Mouse (Mus musculus) G1E (cell line): ENCODE results near the gene Egfl8. TPM values are rescaled to one million over a fixed set of nuclear protein-coding genes. Genes with fewer than 3 reads are reported as not detected.

Experiments used
- ATAC-seq: 2 replicates; pipeline ENCODE4 v1.8.0; 2016; ENCODE audit warnings: mild to moderate bottlenecking; ENCODE audit not compliant: insufficient number of reproducible peaks, poor library complexity, low FRiP score, severe bottlenecking; ENCODE audit errors: extremely low read depth
- DNase-seq: peaks from one replicate; pipeline ENCODE4 v3.0.0; 2012; ENCODE audit warnings: low spot score
- H3K27me3 ChIP-seq: 2 replicates; pipeline ENCODE4 v1.6.1; 2012; ENCODE audit warnings: mild to moderate bottlenecking, low read length, inconsistent platforms; ENCODE audit not compliant: insufficient read depth
- H3K36me3 ChIP-seq: replicated peaks from 2 replicates; pipeline ENCODE3; 2012; ENCODE audit warnings: mild to moderate bottlenecking, inconsistent platforms
- H3K4me1 ChIP-seq: 2 replicates; pipeline ENCODE4 v1.6.1; 2012; ENCODE audit warnings: low read depth, low read length, inconsistent platforms, mixed read lengths; ENCODE audit not compliant: insufficient read depth
- H3K4me3 ChIP-seq: 2 replicates; pipeline ENCODE4 v1.5.1; 2012; ENCODE audit warnings: low read depth, mild to moderate bottlenecking, inconsistent platforms, low read length, moderate library complexity, mixed read lengths
- H3K9me3 ChIP-seq: replicated peaks from 2 replicates; pipeline ENCODE4 v1.6.1; 2012; ENCODE audit warnings: inconsistent platforms
- CTCF ChIP-seq: IDR thresholded peaks from 2 replicates; pipeline ENCODE4 v1.5.1; 2012; ENCODE audit warnings: low read depth, low read length, inconsistent platforms, mixed read lengths
- GATA1 ChIP-seq: IDR thresholded peaks from 2 replicates; pipeline ENCODE4 v1.6.1; 2012; ENCODE audit warnings: borderline replicate concordance, low read length, inconsistent platforms, mixed read lengths
- GATA2 ChIP-seq: IDR thresholded peaks from 2 replicates; pipeline ENCODE4 v1.6.1; 2012; ENCODE audit warnings: low read depth, low read length, inconsistent platforms, borderline replicate concordance
- POLR2AphosphoS5 ChIP-seq: IDR thresholded peaks from 2 replicates; pipeline ENCODE4 v1.6.1; 2012; ENCODE audit warnings: low read depth, low read length, inconsistent platforms; ENCODE audit not compliant: insufficient replicate concordance
- TAL1 ChIP-seq: conservative IDR thresholded peaks from 2 replicates; pipeline ENCODE4 v1.6.1; 2012; ENCODE audit warnings: low read depth, low read length, inconsistent platforms, mixed read lengths
- polyA plus RNA-seq: library from polyadenylated mRNA; stranded (reverse); fragments of >175 nt; gene quantifications from 2 replicates; pipeline ENCODE4 v1.2.3, GENCODE M21; 2012
- total RNA-seq, 2 experiments: library from RNA; stranded (forward) in 1 of 2; stranded (reverse) in 1 of 2; fragments of 200-1000 nt in 1 of 2; fragments of >200 nt in 1 of 2; fragmentation: Nextera tagmentation in 1 of 2; gene quantifications; 2 replicates each; pipeline ENCODE4 v1.2.3; 2014 to 2017

Egfl8 gene
- total and polyA plus RNA-seq, 3 experiments: 0.80 to 1.5 (median 0.93) TPM

GRCm38 (mm10) chr17:34591029-34591993 is 24.5 kb downstream of the Egfl8 start, which contains the start of gene Pbx2:
Gene Pbx2, plus strand, starts transcription at chr17:34591266.
- TF ChIP-seq GATA2: no peak
- no peak for TF ChIP-seq POLR2AphosphoS5
- TF ChIP-seq GATA1: no peak
- no peak for TF ChIP-seq CTCF
- no peak for TF ChIP-seq TAL1

GRCm38 (mm10) chr17:34590154-34590987 is 25.4 kb downstream of the Egfl8 start:
- TF ChIP-seq POLR2AphosphoS5: no peak
- TF ChIP-seq CTCF: no peak
- no peak for TF ChIP-seq GATA2
- no peak for TF ChIP-seq GATA1
- TF ChIP-seq TAL1: no peak
- Histone ChIP-seq H3K9me3 (no peaks in the 10 kb centered on the region), H3K27me3 (no peaks in the 10 kb centered on the region), H3K4me3 (peak overlapping the region; percentile 74), H3K4me1 (peaks cover 75% of the 10 kb centered on the region), H3K36me3 (peaks cover 30% of the 10 kb centered on the region)
- DNase-seq (no peak), ATAC-seq (no peak)

More at GRCm38 (mm10) chr17:34591029-34591993, 24.5 kb downstream of the Egfl8 start, which contains the start of gene Pbx2:
- Histone ChIP-seq H3K27me3 (no peaks in the 10 kb centered on the region), H3K4me1 (peaks cover 82% of the 10 kb centered on the region), H3K36me3 (peaks cover 39% of the 10 kb centered on the region), H3K4me3 (peak within 1 kb of the TSS; percentile 74), H3K9me3 (no peaks in the 10 kb centered on the region)
- DNase-seq (peak; percentile 62), ATAC-seq (0 out of 2 replicates have a peak, but pooled peaks have one; percentile 16)

GRCm38 (mm10) chr17:34589681-34590101 is 26.1 kb downstream of the Egfl8 start, which contains the start of gene Gpsm3:
Gene Gpsm3, plus strand, starts transcription at chr17:34589806.
- TF ChIP-seq CTCF: no peak
- TF ChIP-seq TAL1: no peak
- no peak for TF ChIP-seq GATA2
- no peak for TF ChIP-seq POLR2AphosphoS5
- no peak for TF ChIP-seq GATA1
- Histone ChIP-seq H3K27me3 (no peaks in the 10 kb centered on the region), H3K4me1 (peaks cover 69% of the 10 kb centered on the region), H3K9me3 (no peaks in the 10 kb centered on the region), H3K4me3 (peak within 1 kb of the TSS; percentile 74), H3K36me3 (peaks cover 23% of the 10 kb centered on the region)
- DNase-seq (peak; percentile 73), ATAC-seq (no peak)

- no peaks in the 10 kb centered on the region for H3K9me3 ChIP-seq
- TF ChIP-seq GATA2 (no peak), CTCF (no peak)
- H3K4me3 ChIP-seq: peak overlapping the region; percentile 74
- peaks cover 65% of the 10 kb centered on the region for H3K4me1 ChIP-seq
- no peak for ATAC-seq
- H3K27me3 ChIP-seq: peaks cover 2% of the 10 kb centered on the region; the same call in 1 of the 2 replicates
- DNase-seq: no peak
- peaks cover 18% of the 10 kb centered on the region for H3K36me3 ChIP-seq
Measured at GRCm38 (mm10) chr17:34589206-34589605, 26.6 kb downstream of the Egfl8 start.

GRCm38 (mm10) chr17:34588767-34589166 is 27.0 kb downstream of the Egfl8 start:
- no peak for ATAC-seq
- DNase-seq: no peak
- H3K4me1 ChIP-seq: peaks cover 61% of the 10 kb centered on the region
- H3K4me3 ChIP-seq: peak overlapping the region; percentile 74; the same call in 1 of the 2 replicates
- TF ChIP-seq GATA1 (no peak), CTCF (no peak)
- H3K36me3 ChIP-seq: peaks cover 14% of the 10 kb centered on the region
- peaks cover 4% of the 10 kb centered on the region; the same call in 1 of the 2 replicates for H3K27me3 ChIP-seq
- no peaks in the 10 kb centered on the region for H3K9me3 ChIP-seq

GRCm38 (mm10) chr17:34587814-34588213 is 28.0 kb downstream of the Egfl8 start:
- H3K9me3 ChIP-seq: no peaks in the 10 kb centered on the region
- ATAC-seq: no peak
- H3K4me3 ChIP-seq: peak overlapping the region; percentile 92
- no peak for DNase-seq
- peaks cover 51% of the 10 kb centered on the region for H3K4me1 ChIP-seq
- peaks cover 11% of the 10 kb centered on the region for H3K27me3 ChIP-seq
- peaks cover 8% of the 10 kb centered on the region for H3K36me3 ChIP-seq
- TF ChIP-seq TAL1: no peak
